Mouse (Mus musculus) T-helper 17 cell (primary cell): ENCODE data around the gene Gdpd5.

Source experiments
- in situ Hi-C, 2 experiments: fragments of 300-600 bp; cut with MboI, MseI; formaldehyde crosslinking; loops; 1 replicate in 1 of 2; 2 replicates in 1 of 2; pipeline ENCODE4 v1.15.1; 2025; ENCODE audit warnings: high pct_unique_total_duplicates in 2 of 2

Gene Gdpd5

GRCm38 (mm10) chr7:99436530-99436929, 55.3 kb downstream of the Gdpd5 start:
- in situ Hi-C loops: no loop called here

DNA sequence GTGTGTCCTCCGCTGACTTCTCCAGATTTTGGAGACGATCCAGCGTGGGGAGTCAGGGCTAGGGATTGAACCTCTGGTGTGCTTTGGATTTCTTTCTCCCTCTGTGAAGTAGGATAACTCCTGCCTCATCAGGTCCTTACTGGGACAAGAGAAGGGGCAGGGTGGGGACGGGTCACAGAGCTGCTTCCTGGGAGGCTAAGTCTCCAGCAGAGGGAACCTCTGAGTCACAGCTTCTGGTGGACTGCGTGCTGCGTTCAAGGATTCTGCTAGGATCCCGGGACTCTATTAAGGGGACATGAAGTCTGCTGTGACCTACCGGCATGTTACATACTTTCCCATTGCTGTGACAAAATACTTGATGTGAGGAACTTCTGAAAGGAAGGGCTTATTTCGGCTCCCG, 57.7 kb downstream of the Gdpd5 start:
- in situ Hi-C loops: no loop called here

- in situ Hi-C loops: no loop called here
Measured at GRCm38 (mm10) chr7:99441534-99442072, 60.4 kb downstream of the Gdpd5 start.

GRCm38 (mm10) chr7:99443164-99443563, 62.0 kb downstream of the Gdpd5 start:
- in situ Hi-C loops: no loop called here

DNA sequence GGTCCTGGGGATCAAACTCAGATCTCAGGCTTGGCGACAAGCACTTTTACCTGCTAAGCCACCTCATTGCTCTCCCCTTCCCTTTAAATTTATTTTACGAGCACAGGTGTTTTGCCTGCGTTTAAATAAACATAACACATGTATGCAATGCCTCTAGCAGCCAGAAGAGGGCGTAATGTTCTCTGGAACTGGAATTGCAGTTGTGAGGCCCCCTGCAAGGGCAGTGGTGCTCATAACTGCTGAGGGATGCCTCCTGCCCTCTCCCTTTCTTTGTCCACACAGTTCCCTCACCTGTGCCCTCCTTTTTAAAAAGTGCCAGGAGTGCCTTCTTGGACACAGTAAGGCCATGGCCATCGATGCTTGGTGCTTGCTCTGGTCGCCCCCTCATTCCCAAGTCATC, 62.8 kb downstream of the Gdpd5 start:
- in situ Hi-C loops: no loop called here

GRCm38 (mm10) chr7:99445833-99446232, 64.6 kb downstream of the Gdpd5 start:
- in situ Hi-C loops: no loop called here

DNA sequence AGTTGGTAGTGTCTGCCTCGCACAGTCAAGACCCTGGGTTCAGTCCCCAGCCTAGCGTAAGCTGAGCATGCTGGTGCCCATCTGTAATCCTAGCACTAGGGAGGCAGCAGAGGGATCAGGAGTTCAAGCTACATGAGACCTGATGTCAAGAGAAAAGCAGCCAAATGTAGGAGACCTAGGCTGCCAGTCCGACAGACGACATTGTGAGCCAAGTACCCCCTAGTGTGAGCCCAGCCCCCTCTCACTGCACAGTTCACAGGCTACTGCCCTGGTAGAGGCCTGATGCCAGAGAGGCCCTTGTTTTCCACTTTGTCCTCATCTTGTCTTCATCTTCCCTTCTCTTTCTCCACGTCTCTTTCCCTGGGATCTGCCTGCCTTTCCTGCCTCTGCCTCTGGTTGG, 66.1 kb downstream of the Gdpd5 start:
- in situ Hi-C loops: no loop called here

DNA sequence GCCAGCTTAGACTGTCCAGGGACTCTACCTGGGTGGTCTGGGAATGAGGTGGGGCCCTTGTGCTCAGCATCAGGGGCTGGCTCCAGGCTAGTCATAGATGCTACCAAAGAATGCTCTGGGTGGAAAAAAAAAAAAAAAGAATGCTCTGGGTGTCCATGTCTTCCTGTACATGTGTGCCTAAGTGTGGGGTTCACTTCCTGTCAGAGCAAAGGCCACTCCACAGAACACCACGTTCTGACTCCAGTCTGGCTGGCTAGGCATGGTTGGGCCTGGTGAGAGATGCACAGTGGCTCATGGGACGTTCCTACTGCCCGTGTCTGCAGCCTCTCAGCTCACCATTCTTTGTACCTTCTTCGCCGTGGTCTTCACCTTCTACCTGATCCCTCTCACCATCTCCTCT, 67.4 kb downstream of the Gdpd5 start:
- in situ Hi-C loops: no loop called here

DNA sequence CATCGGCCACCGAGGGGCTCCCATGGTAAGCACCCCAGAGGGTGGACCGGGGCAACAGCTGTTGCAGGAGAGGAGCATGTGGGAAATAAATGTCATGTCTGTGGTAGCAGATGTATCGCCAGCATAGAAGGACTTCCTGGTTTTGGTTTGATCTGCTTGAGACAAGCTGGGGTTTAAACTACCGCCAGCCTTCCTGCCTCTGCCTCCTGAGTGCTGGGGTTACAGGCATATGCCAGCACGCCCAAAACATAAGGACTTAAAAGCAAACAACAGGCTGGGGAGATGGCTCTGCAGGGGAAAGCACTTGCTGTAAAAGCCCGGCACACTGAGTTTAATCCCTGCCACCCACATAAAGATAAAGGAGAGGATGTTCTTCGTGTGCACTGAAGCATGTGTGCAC, 67.8 kb downstream of the Gdpd5 start:
- in situ Hi-C loops: no loop called here

DNA sequence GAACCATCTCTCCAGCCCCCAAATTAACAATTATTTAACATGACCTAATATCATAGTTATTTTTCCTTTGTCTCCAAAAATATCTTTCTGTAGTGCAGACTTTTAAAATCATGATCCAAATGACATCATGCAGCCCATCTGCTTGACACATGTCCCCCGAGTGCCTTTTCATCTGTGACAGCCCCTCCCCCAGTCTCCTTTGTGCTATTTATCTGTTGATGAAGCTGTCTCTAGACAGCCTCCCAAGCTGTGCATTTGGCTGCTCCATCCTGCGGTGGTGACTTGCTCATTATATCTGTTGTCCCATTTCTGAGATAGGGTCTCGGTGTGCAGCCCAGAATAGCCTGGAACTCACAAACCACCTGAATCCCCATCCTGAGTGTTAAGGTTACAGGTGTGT, 68.5 kb downstream of the Gdpd5 start:
- in situ Hi-C loops: loop anchor here (5.0 kb wide), 3 partner anchors 72 to 117 kb away; no protein-coding TSS in a partner anchor

GRCm38 (mm10) chr7:99450703-99451102, 69.5 kb downstream of the Gdpd5 start:
- in situ Hi-C loops: loop anchor here (5.0 kb wide), 3 partner anchors 73 to 118 kb away; no protein-coding TSS in a partner anchor

DNA sequence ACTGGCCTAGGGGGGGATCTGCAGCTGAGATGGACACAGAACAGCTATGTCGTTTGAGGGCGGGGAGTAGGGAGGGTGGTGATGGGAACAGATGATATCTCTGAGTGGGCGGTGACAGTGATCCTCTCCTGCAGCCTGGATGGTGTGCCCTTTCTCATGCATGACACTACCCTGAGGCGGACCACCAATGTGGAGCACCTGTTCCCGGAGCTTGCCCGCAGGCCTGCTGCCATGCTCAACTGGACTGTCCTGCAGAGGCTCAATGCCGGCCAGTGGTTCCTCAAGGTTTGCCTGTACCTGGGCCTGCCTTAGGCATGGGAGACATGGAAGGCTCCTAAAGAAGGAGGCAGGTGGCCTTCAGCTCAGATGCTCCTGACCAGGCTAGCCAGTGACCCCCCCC, 71.6 kb downstream of the Gdpd5 start:
- in situ Hi-C loops: loop anchor here (5.0 kb wide), 3 partner anchors 76 to 121 kb away; no protein-coding TSS in a partner anchor

GRCm38 (mm10) chr7:99454044-99454443, 72.8 kb downstream of the Gdpd5 start:
- in situ Hi-C loops: loop anchor here (5.0 kb wide), 3 partner anchors 77 to 122 kb away; no protein-coding TSS in a partner anchor

DNA sequence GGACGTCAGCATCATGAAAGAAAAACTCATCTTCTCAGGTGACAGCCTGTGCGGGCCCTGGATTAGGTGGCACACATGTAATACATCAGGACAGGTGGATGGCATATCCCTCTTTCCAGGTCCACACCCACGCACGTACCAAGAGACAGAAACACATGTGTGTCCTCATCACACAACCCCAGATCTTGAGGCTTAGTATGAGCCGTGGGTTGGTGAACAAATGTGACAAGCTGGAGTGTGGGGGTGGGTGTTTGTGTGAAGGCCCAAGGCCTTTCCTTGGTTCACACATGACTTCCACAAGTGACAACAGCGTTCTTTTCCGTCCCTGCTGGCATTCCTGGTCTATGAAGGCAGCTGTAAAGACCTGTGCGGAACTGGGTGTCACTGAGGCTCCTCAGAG, 77.6 kb downstream of the Gdpd5 start:
- in situ Hi-C loops: no loop called here

DNA sequence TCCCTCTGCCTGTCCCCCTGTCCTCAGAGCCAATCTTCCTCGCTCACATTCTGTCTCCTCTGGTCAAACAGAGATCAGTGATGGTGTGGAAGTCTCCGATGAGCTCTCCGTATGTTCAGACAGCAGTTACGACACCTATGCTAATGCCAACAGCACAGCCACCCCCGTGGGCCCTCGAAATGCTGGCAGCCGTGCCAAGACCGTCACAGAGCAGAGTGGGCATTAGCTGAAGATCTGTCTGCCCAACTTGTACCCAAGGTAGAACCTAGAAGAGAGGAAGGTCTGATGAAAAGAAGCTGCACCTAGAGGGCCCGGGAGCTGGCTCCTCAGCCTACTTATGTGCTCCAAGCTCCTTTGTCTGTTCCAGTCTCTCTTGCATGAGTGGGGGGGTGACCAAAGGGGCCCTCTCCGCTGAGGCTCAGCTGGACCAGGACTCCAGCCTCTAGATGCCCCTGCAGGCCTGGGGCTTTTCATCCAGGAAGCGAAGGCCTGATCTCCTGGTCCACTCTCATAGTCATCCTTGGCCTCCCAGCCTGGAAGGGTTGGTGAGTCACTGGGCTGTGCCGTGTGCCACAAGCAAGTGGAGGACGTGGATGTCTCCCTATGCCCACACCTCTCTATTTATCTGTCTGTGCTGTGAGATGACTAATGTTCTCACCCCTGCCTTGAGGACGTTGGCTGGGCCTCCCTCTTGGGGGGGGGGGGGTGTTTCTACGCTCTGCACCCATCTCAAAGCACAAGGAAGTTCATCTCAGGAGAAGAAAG, 78.9 kb downstream of the Gdpd5 start:
- in situ Hi-C loops: no loop called here

- in situ Hi-C loops: no loop called here
Measured at GRCm38 (mm10) chr7:99463120-99463519, 81.9 kb downstream of the Gdpd5 start.

DNA sequence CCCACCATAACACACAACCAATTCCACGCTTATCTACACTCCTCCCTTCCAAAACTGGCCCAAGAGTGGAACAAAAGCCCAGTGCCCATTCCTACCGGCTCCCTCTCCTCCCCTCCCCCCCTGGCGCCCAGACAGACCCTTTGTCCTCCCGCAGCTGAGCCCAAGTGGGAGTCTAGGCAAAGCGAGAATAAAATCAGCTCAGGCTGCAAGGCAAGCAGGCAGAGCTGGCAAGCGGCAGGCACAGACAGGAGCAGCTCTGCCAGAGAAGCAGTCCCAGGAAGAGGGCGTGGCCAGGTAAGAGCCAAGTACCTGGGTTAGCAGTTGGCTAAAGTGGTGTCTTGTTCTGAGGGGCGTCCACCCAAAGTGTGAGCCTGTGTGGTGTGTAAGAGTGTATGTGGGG, 84.6 kb downstream of the Gdpd5 start, which contains the start of gene Klhl35:
Klhl35 (plus strand) TSS at position 194 of the 400 bp plus-strand sequence.
- in situ Hi-C loops: no loop called here

DNA sequence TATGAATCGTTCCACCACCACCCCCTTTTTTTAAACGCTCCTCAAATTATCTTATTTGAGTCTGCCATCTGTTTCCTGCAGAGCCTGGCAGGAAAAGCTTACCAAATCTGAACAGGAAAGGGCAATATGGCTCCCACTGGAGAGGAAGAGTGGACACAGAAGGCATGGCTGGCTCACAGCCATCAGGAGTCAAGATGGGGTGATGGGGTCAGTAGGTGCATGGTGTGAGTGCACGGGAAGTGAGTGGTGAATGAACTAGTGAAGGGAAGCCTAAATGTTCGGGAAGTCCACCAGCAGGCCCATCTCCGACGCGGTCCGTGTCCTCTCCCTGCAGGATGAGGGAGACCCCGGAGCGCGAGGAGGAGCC, 86.7 kb downstream of the Gdpd5 start:
- in situ Hi-C loops: no loop called here

GRCm38 (mm10) chr7:99468283-99469132, 87.3 kb downstream of the Gdpd5 start:
- in situ Hi-C loops: no loop called here

DNA sequence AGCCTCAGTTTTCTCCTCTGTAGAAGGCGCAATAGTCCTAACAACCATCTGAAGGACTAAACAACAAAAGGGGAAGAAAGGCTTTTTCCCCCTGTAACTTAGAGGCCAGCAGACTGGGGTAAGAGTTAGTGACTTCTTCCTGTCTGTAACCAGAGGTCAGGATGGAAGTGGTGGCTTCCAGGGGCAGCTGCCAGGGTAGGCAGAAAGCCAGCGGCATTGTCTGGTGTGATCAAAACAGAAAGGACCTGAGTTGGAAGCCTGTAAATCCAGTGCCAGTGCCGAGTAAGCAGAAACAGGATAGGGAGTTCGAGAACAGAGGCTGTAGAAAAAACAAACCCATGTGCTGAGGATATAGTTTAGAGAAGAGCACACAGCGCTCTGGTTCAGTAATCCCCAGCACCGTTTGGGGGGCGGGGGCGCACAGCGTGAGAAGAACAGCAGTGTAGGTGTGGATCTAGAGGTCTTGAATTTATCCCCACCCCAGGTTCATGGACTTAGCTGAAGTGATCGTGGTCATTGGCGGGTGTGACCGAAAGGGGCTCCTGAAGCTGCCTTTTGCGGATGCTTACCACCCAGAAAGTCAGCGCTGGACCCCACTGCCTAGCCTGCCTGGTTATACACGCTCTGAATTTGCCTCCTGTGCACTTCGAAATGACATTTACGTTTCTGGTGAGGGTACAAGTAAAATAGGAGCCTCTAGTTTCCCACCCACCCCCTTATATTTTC, 88.6 kb downstream of the Gdpd5 start:
- in situ Hi-C loops: no loop called here

DNA sequence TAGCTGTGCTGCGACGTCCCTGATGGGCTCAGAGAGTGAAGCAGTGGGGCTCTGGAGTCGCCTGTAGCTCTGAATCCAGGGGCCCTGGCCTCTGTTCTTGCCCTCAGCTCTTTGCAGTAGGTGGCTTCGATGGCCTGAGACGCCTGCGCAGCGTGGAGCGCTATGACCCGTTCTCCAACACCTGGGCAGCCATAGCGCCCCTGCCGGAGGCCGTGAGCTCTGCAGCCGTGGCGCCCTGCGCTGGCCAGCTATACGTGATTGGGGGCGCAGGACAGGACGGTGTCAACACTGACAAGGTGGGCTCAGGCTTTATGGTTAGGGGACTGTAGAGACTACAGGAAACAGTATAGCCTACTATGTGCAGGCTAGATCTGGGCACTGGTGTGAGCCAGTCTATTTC, 90.4 kb downstream of the Gdpd5 start:
- in situ Hi-C loops: no loop called here
